Mouse (Mus musculus): ENCODE measurements at regions not wholly inside any gene's neighbourhood (a gene's known extent, or its start where the extent isn't known, plus 50 kb on each side); places are given as distances from the start of the nearest gene placed in this dataset.

- no peak for DNase-seq (ENCODE audit: low spot score in 2 of 2)
These were observed 589.4 kb downstream of the Tox3 start for GRCm38 (mm10) chr8:89758695-89759094.

DNA sequence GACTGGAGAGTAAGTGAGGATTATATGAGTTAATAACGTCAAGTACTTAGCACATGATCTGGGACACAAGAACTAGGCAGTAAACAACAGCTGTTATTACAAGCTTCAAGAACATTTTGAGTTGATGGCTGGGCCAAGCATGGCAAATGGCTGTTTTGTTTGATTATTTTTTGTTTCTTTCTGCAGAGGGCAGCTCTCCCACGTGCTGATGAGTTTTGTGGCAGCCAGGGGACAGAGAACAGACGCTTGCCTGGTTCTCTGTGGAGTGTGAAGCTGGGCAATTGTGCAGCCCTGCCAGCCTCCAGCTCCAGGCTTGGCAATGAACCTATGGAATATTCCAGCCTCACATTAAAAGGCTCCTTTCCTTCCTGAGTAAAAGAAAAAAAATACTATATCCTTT lies 592.2 kb downstream of the Tox3 start:
- no peak for DNase-seq (ENCODE audit: low spot score in 2 of 2)

- no peak for DNase-seq (ENCODE audit: low spot score in 2 of 2)
These were observed 596.9 kb downstream of the Tox3 start for GRCm38 (mm10) chr8:89751201-89751600.

- no peak for DNase-seq (ENCODE audit: low spot score in 2 of 2)
These were observed 600.4 kb downstream of the Tox3 start for GRCm38 (mm10) chr8:89747726-89748125.

DNA sequence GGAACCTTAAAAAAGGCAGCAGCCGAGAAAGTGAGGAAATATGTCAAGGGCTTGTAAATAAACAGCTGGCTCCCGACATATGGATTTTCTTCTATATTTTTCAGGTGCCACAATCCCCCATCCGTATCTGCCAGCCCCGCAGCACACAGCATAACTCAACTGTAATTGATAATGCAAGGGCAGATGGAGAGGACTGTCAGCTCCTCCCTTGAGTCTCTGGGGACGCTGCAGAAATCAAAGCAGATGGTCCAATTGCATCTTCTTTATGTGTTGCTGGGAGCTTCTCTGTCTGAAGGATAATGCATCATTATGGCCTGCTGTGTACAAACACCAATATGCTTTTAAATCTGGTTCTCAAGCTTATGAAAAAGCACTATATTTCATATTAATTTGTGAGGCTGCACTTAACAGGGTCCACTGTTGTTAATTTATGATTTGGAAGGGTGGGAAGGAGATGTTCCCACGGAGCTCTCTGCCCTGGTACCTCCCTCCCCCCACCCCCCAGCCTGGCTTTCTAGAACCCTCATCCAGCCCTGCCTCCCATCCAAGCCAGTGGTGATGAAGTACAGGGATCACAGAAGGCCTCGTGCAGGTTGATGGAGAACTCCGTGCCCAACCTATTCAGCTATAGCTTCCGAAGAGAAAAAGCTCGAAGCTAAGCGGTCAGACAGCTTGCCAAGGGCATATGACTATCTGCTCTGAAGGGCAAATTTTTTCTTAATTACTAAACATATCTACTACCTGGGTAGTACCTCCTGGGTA lies 603.7 kb downstream of the Tox3 start:
- DNase-seq (ENCODE audit: low spot score in 2 of 2) = no peak

- DNase-seq (ENCODE audit: low spot score in 2 of 2) = no peak
These were observed 609.5 kb downstream of the Tox3 start for GRCm38 (mm10) chr8:89738657-89739056.

DNA sequence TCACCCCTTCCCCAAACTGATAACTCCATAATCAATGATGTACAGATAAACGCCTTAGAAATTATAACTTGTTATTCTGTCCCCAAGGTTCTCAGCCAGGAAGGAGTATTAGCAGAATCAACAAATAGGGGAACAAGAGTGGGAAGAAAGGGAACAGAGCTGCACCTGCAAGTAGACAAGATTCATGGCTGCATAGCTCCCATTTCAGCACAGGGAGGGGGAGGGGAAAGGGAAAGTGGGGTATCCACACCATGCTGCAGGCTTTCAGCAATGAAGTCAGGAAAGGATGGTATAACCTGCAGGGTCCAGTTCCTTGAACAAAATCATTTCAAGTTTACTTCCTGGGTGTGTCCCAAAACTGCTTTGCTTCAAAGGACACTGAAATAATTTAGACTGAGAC lies 610.5 kb downstream of the Tox3 start:
- DNase-seq (ENCODE audit: low spot score in 2 of 2) = no peak

- no peak for DNase-seq (ENCODE audit: low spot score in 2 of 2)
These were observed 620.9 kb downstream of the Tox3 start for GRCm38 (mm10) chr8:89727252-89727651.

DNA sequence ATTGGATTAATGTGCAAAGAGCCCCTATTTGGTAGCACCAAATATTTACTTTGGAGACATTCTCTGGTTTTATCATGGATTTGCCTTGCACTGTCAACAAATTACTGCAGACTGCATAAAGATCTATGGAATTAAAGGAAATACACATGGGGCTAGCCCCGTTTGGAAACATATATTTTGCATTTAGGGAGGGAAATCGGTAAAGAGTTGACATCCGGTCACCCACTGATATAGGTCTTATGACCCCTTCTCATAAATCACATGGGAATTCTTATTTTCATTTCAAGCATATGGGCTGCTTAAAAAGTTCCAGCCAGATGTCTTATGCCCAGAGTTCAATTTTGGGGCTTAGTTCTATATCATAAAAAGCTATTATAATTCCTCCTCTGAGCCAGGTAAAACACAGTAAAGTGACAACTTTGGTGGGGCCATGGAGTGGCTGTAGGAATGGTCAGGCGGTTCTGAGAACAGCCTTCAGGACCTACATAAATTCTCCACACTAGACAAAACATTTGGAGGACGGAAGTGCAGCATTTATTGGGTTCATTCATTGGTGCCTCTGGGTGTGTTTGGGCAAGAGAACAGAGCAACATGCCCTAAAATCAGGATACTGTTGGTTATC lies 626.3 kb downstream of the Tox3 start:
- no peak for DNase-seq (ENCODE audit: low spot score in 2 of 2)

- no peak for DNase-seq (ENCODE audit: low spot score in 2 of 2)
These were observed 634.3 kb downstream of the Tox3 start for GRCm38 (mm10) chr8:89713880-89714279.

DNA sequence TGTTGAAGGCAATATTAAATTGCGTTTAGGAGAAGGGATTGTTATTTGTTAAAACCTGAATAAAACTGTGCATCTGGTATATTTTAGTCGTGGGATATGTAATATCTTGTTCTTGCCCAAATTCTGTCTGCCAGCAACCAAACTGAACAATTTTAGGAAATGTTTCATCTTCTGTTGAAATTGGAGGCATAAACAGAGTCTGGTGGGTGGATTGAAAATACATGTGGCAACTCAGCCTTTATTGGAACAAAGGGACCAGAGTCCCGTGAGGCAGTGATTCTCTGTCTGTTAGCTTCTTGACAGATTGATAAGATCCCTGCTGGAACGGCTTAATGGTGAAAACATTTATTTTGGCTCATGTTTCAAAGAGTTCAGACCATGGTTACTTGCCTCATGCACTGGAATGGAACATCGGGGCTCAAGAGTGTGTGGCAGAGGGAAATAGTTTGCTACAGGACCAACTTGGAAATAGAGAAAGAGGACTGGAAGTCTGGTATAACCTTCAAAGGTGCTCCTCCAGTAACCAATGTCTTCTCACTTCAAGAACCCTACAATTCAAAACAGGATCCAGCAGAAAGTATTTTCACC lies 640.7 kb downstream of the Tox3 start:
- DNase-seq (ENCODE audit: low spot score in 2 of 2) = no peak

GRCm38 (mm10) chr8:89685696-89686095 lies 641.7 kb upstream of the Sall1 start:
- DNase-seq (ENCODE audit: low spot score in 2 of 2) = no peak

DNA sequence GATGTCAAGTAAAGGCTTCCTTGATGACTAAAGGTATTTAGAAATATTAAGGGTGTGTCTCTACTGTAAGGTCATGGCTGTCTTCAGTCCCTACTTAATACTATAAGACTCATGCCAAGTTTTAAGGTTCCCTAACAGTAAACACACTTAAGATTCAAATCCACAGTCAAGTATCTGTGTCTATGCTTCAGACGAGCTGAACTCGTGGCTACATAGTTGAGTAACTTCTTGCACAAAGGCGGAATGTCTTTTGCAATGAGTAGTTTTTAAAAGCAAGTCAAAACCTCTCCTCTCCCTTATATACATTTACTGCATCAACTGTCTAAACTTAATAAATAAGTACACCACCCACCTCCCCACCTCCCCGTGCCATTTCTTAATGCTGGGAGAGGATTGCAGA lies 637.0 kb upstream of the Sall1 start:
- no peak for DNase-seq (ENCODE audit: low spot score in 2 of 2)

DNA sequence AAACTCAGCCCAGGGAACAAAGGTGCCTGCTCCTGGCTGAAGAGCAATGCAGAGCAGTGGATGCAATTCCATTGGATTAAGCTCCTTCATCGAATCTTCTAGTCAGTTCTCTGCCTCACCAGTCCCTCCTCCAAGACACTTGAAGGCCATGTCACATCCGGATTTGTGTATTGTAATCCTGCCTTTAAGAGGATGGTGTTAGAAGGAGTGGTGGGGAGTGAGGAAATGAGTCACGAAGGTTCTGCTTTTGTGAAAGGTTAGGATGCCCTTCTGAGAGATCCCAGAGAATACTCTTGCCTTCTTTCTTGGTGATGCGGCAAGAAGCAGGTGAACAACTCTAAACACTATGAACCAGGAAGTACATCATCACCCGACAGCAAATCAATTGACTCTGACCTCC lies 636.4 kb upstream of the Sall1 start:
- no peak for DNase-seq (ENCODE audit: low spot score in 2 of 2)

- DNase-seq (ENCODE audit: low spot score in 2 of 2) = no peak
These were observed 635.6 kb upstream of the Sall1 start for GRCm38 (mm10) chr8:89679551-89679950.

DNA sequence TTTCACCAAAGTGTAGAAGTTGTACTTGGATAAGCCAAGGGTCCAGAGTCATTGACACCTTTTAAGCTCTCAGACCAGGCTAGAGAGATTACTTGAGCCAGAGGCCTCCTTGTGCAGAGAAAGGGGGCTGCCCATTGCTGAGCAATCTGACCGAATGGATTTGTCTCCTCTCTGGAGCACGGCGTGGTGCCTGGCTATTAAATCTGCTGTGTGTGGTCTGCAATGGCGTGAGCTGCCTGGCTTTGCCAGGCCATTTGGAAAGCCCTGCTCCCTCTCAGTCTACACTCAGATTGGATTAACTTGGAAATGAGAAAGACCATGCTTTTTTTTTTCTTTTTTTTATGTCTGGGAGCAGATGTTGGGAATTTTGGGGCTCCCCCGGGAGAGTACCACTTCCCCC lies 633.3 kb upstream of the Sall1 start:
- no peak for DNase-seq (ENCODE audit: low spot score in 2 of 2)

GRCm38 (mm10) chr8:89673911-89674310 lies 629.9 kb upstream of the Sall1 start:
- no peak for DNase-seq (ENCODE audit: low spot score in 2 of 2)

DNA sequence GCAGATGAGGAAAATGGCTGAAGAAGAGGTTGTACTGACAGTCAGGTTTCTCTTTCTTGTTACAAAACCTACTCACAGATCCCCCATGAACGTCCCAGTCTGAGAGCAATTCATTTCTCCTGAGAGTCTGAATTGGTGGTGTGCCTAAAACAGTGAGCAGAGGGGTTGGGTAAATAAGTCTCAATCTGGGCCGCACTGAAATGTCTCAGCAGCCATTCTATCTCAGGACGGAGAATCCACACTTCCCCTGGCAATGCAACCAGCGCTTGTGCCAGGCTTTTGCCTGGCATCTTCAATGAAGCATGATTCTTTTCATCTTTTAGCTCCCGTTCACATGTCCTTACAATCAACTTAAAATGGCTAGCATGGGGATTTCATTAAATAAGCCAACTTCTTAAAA lies 628.7 kb upstream of the Sall1 start:
- no peak for DNase-seq (ENCODE audit: low spot score in 2 of 2)

GRCm38 (mm10) chr8:89664911-89665689 lies 621.1 kb upstream of the Sall1 start:
- DNase-seq (ENCODE audit: low spot score in 2 of 2) = no peak

DNA sequence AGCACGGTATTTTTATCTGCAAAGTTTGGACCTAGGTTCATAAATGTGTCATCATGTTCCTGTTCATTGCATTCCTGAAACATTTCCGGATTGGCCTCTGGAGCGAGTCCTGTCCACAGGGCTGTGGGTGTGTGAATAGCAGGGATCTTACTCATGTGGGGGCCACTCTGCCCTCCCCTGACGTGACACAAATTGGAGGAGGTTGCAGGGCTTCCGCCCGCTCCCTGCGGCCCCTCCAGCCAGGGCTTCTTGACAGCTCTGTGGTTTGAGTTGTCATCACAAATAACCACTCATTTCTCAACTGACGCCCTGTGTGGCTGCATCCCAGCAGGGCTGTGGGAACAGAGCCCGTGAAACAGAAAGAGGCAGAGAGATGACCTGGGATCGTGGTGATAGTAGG lies 619.9 kb upstream of the Sall1 start:
- peak in 1 of 2 experiments; percentile 29 for DNase-seq (ENCODE audit: low spot score in 2 of 2)

DNA sequence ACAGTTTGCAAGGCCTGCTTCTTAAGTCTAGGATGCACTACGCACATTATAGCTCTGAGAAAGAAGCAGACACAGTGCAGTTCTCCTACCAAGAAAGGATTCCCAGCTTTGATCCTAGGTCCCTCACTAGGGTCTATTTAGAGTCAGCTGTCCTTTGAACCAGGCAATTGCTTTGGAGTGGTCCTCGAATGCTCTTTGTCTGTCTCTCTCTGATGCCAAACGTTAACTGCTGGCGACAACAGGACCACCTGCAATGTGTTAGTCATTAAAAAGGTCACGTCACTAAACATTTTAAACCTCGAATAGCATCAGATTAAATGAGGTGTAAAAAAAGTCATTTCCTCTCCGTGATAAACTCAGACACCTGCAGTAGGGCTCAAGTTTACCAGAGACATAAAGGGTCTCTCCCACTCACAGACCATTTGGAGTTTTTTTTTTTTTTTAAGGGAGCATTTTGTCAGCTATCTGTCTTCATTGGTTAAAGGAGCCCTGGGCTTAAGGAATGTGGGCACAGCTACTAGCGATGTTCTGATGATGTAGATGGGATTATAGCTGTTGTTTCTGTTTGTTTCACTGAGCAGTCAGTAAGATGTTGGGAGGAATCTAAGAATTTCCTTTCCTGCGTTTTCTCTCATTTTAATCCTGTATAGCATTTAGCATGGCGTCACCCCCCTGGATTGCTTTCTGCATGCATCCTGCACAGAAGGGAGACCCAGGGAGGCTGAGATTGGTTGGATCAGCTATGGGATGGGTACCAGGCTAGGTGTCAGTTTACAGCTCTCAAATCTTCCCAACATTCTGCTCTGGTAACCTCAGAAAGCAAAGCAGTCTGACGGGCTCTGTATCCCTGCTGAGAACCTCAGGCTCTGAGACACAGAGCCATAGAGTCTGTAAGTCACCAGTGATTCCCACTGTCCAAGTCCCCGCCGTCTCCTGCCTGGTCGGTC lies 615.3 kb upstream of the Sall1 start:
- no peak for DNase-seq (ENCODE audit: low spot score in 2 of 2)
